Mouse (Mus musculus): ENCODE results near the gene Hoxd3. TPM values are rescaled to one million over a fixed set of nuclear protein-coding genes. Genes with fewer than 3 reads are reported as not detected.

Hoxd3 gene
- polyA plus RNA-seq, 1 experiment from 2014 or later = not detected

GRCm38 (mm10) chr2:74734996-74735811 is 23.5 kb downstream of the Hoxd3 start:
- ATAC-seq (ENCODE audit: insufficient read depth) = no peak
- no peaks in the 10 kb centered on the region for H3K9me3 ChIP-seq (replicated peaks)
- no peaks in the 10 kb centered on the region for H3K4me1 ChIP-seq (replicated peaks)
- no peak overlapping the region for H3K27ac ChIP-seq (replicated peaks)
- peaks cover 100% of the 10 kb centered on the region for H3K27me3 ChIP-seq
- no peak overlapping the region for H3K4me3 ChIP-seq (replicated peaks)
- no peaks in the 10 kb centered on the region for H3K36me3 ChIP-seq (replicated peaks)
- H3K9ac ChIP-seq = no peak overlapping the region
- 9% methylated on average over 27 of the region's 27 CpGs for WGBS (ENCODE audit: insufficient replicate concordance)
- H3K4me2 ChIP-seq = no peak overlapping the region

DNA sequence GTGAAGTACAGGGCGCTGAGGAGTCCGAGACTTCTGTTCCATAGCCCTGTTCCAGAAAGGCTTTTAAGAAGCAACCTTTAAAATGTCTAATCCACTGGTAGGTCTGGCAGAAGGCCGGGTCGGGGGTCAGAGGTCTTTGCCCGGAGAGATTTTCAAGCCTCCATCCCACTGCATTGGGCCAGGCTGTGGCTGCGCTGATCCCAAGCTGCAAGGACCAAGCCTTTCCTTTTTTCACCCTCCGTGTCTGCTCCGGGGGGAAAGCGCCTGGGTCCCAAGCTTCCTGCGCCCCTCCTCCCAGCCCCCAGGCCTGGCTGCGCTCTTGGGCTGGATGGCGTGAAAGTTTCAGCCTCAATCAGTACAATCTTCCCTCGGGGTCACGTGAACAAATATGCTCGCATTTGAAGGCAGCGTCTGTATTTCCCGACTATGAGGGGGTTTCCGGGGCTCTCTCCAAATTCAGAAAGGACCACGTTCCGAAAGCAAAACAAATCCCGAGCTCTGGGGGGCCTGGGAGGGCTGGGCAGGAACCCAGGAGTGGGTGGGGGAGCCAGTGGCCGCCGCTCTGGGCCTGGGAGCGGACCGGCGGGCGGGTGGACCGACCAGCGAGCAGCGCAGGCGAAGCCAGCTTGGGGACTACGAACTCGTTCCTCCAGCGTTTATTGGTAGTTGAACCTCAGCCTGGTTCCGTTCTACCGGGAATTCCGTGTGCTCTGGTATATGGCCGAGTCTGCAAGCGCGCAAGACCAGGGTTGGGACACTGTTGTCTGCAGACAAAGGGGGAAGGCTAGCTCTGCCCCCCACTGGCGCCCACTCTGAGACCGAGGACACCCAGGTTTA is 24.3 kb downstream of the Hoxd3 start:
- peaks cover 100% of the 10 kb centered on the region for H3K27me3 ChIP-seq
- H3K4me2 ChIP-seq = no peak overlapping the region; the same call in 1 of the 2 replicates
- no peak overlapping the region for H3K4me3 ChIP-seq (replicated peaks)
- no peak overlapping the region for H3K9ac ChIP-seq
- WGBS (ENCODE audit: insufficient replicate concordance) = 2% methylated on average over 42 of the region's 42 CpGs
- no peaks in the 10 kb centered on the region for H3K4me1 ChIP-seq (replicated peaks)
- H3K27ac ChIP-seq (replicated peaks) = no peak overlapping the region
- no peaks in the 10 kb centered on the region for H3K9me3 ChIP-seq (replicated peaks)
- ATAC-seq (ENCODE audit: insufficient read depth) = no peak
- H3K36me3 ChIP-seq (replicated peaks) = no peaks in the 10 kb centered on the region

GRCm38 (mm10) chr2:74736688-74737577 is 25.2 kb downstream of the Hoxd3 start:
- H3K36me3 ChIP-seq (replicated peaks) = no peaks in the 10 kb centered on the region
- H3K4me1 ChIP-seq (replicated peaks) = no peaks in the 10 kb centered on the region
- H3K4me3 ChIP-seq (replicated peaks) = no peak overlapping the region
- no peak for ATAC-seq (ENCODE audit: insufficient read depth)
- no peak overlapping the region for H3K4me2 ChIP-seq
- H3K9ac ChIP-seq = no peak overlapping the region
- 14% methylated on average over 15 of the region's 15 CpGs for WGBS (ENCODE audit: insufficient replicate concordance)
- H3K27ac ChIP-seq (replicated peaks) = no peak overlapping the region
- peaks cover 100% of the 10 kb centered on the region for H3K27me3 ChIP-seq
- no peaks in the 10 kb centered on the region for H3K9me3 ChIP-seq (replicated peaks)

DNA sequence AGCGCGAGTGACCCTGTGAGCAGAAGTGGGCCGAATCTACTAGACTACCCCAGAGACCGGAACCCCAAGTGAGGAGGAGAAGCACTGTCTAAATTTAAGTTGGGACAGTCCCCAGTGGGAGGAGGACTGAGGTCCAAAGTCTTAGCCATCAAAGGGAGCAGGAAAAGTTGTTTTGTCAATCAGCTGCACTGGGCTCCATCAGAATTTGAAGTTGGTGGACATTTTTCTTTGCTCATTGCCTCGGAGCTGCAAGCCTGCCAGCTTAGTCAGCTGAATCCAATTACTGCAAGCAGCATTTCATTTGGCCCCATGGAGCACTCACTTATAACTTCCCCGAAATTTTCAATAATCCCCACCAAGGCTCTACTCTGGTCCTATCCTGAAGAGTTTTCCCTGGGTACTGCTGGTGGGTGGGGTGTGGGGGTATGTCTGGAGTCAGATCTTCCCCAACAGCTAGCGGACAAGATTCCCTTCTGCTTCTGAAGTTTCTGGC is 25.9 kb downstream of the Hoxd3 start:
- no peak overlapping the region for H3K9ac ChIP-seq
- WGBS (ENCODE audit: insufficient replicate concordance) = 19% methylated on average over 7 of the region's 7 CpGs
- no peak overlapping the region for H3K4me2 ChIP-seq
- peaks cover 100% of the 10 kb centered on the region for H3K27me3 ChIP-seq
- no peak for ATAC-seq (ENCODE audit: insufficient read depth)
- H3K36me3 ChIP-seq (replicated peaks) = no peaks in the 10 kb centered on the region
- H3K9me3 ChIP-seq (replicated peaks) = no peaks in the 10 kb centered on the region
- no peak overlapping the region for H3K27ac ChIP-seq (replicated peaks)
- H3K4me3 ChIP-seq (replicated peaks) = no peak overlapping the region
- H3K4me1 ChIP-seq (replicated peaks) = no peaks in the 10 kb centered on the region

DNA sequence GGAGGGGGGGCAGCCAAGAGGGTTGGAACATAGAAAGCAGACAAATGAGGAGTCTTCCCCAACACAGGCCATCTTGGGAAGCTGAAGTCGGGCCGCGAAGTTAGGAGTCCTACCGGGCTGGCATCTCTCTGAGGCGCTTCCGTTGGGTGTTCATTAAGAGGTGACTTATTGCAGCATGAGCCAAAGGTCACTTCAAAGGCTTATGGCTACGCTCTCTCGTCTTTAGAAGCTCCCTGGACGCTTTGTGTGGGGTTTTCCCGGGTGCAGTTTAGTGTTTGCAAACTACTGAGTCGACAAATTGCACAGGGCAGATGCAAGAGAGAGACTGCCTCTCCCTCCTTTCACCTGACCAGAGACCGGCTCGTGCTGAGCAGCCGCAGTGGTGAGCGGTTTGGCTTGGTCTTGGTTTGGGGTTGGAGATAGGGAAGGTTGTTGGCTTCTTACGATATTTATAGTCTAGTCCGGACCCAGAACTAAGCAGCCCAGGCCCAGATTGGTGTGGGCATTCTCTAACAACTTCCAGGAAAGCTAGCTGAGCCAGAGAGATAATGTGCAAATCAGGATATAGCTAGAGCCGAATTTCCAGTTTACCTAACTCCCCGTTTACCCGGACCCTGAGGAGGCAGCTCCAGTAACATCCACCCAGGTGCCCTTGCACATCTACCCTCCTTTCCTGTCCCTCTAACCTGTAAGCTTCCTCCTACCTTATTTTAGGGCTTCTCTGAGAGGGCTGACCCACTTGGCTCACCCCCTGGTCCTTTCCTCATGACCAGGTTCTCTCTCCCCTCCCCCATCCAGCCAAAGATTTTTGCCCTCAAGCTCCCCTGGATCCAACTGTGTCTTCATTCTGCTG is 27.1 kb downstream of the Hoxd3 start:
- no peak overlapping the region for H3K27ac ChIP-seq (replicated peaks)
- 2% methylated on average over 20 of the region's 20 CpGs for WGBS (ENCODE audit: insufficient replicate concordance)
- H3K36me3 ChIP-seq (replicated peaks) = no peaks in the 10 kb centered on the region
- no peaks in the 10 kb centered on the region for H3K4me1 ChIP-seq (replicated peaks)
- no peak overlapping the region for H3K4me3 ChIP-seq (replicated peaks)
- no peak overlapping the region for H3K9ac ChIP-seq
- ATAC-seq (ENCODE audit: insufficient read depth) = no peak
- no peak overlapping the region for H3K4me2 ChIP-seq
- peaks cover 99% of the 10 kb centered on the region for H3K27me3 ChIP-seq
- H3K9me3 ChIP-seq (replicated peaks) = no peaks in the 10 kb centered on the region

DNA sequence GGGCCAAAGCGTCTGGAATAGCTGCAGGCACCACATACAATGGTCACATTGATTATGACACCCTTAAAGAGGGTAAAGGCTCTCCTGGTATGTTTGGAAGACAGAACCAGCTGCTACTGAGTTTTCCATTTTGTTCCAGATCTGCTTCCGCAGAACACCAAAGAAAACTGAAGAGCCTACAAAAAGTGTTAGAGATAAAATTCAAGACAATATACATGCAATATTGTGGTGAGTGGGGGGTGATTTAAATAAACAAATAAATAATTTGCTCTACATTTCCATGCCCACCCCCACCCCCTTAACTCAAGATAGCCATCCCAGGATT is 27.7 kb downstream of the Hoxd3 start:
- ATAC-seq (ENCODE audit: insufficient read depth) = no peak
- Histone ChIP-seq H3K27ac (replicated peaks) (no peak overlapping the region), H3K4me1 (replicated peaks) (no peaks in the 10 kb centered on the region), H3K4me2 (no peak overlapping the region), H3K27me3 (peaks cover 99% of the 10 kb centered on the region), H3K36me3 (replicated peaks) (no peaks in the 10 kb centered on the region), H3K9ac (no peak overlapping the region), H3K4me3 (replicated peaks) (no peak overlapping the region), H3K9me3 (replicated peaks) (no peaks in the 10 kb centered on the region)
- WGBS (ENCODE audit: insufficient replicate concordance) = 19% methylated on average over 2 of the region's 2 CpGs

DNA sequence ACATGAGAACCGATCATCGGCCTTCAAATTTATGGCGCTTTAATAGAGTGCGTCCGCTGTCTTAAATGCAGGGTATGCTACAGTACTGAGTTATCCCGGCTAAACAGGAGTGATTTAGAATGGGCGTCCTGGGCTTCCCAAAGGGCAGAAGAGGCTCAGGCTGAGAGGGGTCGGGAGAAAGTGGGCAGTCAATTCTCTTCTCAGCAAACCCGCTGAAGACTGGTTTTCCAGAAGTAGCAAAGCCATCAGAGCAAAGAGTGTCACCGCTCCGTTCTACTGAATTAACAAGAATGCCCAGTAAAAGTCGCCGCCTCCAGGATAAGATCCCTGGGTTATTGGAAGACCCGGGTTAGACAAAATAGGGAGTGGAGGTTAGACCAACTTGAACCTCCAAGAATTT is 28.1 kb downstream of the Hoxd3 start:
- Histone ChIP-seq H3K27me3 (peaks cover 99% of the 10 kb centered on the region), H3K4me3 (replicated peaks) (no peak overlapping the region), H3K27ac (replicated peaks) (no peak overlapping the region), H3K4me2 (no peak overlapping the region), H3K36me3 (replicated peaks) (no peaks in the 10 kb centered on the region), H3K9ac (no peak overlapping the region), H3K4me1 (replicated peaks) (no peaks in the 10 kb centered on the region), H3K9me3 (replicated peaks) (no peaks in the 10 kb centered on the region)
- WGBS (ENCODE audit: insufficient replicate concordance) = 4% methylated on average over 14 of the region's 14 CpGs
- ATAC-seq (ENCODE audit: insufficient read depth) = no peak

- Histone ChIP-seq H3K4me2 (no peak overlapping the region), H3K4me3 (replicated peaks) (no peak overlapping the region)
Measured at GRCm38 (mm10) chr2:74740311-74741091, 28.8 kb downstream of the Hoxd3 start.

DNA sequence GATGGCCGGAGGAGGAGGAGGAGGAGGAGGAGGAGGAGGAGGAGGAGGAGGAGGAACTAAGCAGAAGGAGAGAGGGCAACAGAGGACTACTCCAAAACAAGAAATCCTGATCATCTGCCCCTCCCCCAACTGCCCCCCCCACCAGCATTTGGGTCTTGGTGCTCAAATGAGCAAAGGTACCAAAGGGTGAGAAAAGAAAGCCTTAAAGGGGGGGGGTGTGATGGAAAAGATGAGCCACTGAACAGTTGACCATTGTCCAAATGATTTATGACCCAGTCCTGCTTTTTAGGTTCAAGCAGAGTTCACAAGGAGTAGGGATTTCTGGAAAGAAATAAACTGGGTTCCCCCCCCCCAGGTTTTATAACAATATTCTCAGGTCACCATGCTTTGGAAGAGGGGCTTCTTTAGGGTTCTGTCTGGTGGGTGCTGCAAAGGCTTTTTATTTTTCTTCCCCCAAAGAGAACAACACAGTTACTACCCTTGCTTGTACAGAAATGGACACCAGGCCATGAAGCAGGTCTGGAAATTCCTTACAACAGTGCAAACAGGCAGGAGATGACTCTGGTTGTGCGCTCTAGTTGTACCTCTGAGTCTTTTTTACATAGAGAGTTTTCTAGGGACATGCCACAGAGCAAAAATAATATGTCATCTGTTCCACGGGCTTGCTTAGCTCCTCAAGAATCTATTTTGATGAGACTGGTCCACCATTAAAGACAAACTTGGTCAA is 29.7 kb downstream of the Hoxd3 start:
- 42% methylated on average over 2 of the region's 3 CpGs for WGBS (ENCODE audit: insufficient replicate concordance)
- no peak overlapping the region for H3K4me2 ChIP-seq
- no peak overlapping the region for H3K9ac ChIP-seq
- H3K36me3 ChIP-seq (replicated peaks) = no peaks in the 10 kb centered on the region
- ATAC-seq (ENCODE audit: insufficient read depth) = no peak
- no peaks in the 10 kb centered on the region for H3K4me1 ChIP-seq (replicated peaks)
- H3K27me3 ChIP-seq = peaks cover 99% of the 10 kb centered on the region
- H3K27ac ChIP-seq (replicated peaks) = no peak overlapping the region
- H3K4me3 ChIP-seq (replicated peaks) = no peak overlapping the region
- no peaks in the 10 kb centered on the region for H3K9me3 ChIP-seq (replicated peaks)

More at GRCm38 (mm10) chr2:74740311-74741091, 28.8 kb downstream of the Hoxd3 start:
- WGBS (ENCODE audit: insufficient replicate concordance) = 3% methylated on average over 43 of the region's 43 CpGs
- no peaks in the 10 kb centered on the region for H3K4me1 ChIP-seq (replicated peaks)
- no peaks in the 10 kb centered on the region for H3K36me3 ChIP-seq (replicated peaks)
- no peaks in the 10 kb centered on the region for H3K9me3 ChIP-seq (replicated peaks)
- no peak overlapping the region for H3K9ac ChIP-seq
- ATAC-seq (ENCODE audit: insufficient read depth) = no peak
- H3K27me3 ChIP-seq = peaks cover 99% of the 10 kb centered on the region
- H3K27ac ChIP-seq (replicated peaks) = no peak overlapping the region
